Mouse (Mus musculus) ES-E14 (cell line): ENCODE data around the gene Ssb.

Experiments
- MAFK ChIP-seq: IDR thresholded peaks from 2 replicates; pipeline ENCODE4 v1.6.1; 2014; ENCODE audit warnings: mild to moderate bottlenecking, low read depth, low read length, inconsistent platforms; ENCODE audit not compliant: insufficient read depth
- ZC3H11A ChIP-seq: IDR thresholded peaks from 2 replicates; pipeline ENCODE4 v1.6.1; 2012; ENCODE audit warnings: low read depth, mild to moderate bottlenecking, inconsistent platforms, low read length, borderline replicate concordance

DNA sequence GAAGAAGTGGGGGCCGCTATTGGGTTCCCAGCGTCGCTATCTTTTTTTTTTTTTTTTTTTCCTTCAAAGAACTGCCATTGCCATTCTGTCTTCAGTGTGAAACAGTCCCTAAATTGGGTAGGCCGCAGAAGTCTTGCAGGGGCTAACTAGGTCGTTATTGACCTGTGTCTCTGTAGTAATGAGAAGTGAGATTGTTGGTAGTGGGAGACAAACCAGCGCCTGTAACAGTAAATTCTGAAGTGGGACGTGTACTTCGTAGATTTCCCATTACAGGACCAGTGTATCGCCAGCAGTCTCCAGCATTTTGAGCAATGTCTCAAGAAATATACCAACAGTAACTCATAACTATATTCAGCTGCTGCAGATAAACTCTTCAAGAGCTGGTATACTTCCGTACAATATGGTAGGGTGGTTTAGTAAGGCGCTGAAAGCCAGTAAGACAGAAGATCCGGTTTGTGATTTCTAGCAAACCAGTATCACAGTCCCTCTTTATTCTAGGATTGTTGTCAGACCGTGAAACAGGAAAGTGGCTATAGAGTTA, 825 bp downstream of the Ssb start:
- TF ChIP-seq MAFK (no peak), ZC3H11A (no peak)
